Mouse (Mus musculus): Measurements from ENCODE around the gene Psma5.
A peak's percentile ranks its signal among the peaks of the same experiment; 100 is the strongest.

Psma5 gene

GRCm38 (mm10) chr3:108282401-108283240, 25.9 kb downstream of the Psma5 start:
- DNase-seq (ENCODE audit: low read depth, low spot score) = peak; percentile 82

GRCm38 (mm10) chr3:108283241-108283561, 26.5 kb downstream of the Psma5 start:
- no peak for DNase-seq (ENCODE audit: low read depth, low spot score)

GRCm38 (mm10) chr3:108283781-108284601, 27.3 kb downstream of the Psma5 start, which contains the start of gene Sort1:
TSS of gene Sort1 (plus strand) at chr3:108284082.
- DNase-seq (ENCODE audit: low read depth, low spot score) = peak; percentile 96

- DNase-seq (ENCODE audit: low read depth, low spot score) = no peak
Observed at GRCm38 (mm10) chr3:108285078-108285711, 28.5 kb downstream of the Psma5 start.

GRCm38 (mm10) chr3:108286671-108287439, 30.1 kb downstream of the Psma5 start:
- no peak for DNase-seq (ENCODE audit: low read depth, low spot score)

- peak; percentile 61 for DNase-seq (ENCODE audit: low read depth, low spot score)
Observed at GRCm38 (mm10) chr3:108287811-108288805, 31.4 kb downstream of the Psma5 start.

- DNase-seq (ENCODE audit: low read depth, low spot score) = no peak
Observed at GRCm38 (mm10) chr3:108289311-108290130, 32.8 kb downstream of the Psma5 start.

- DNase-seq (ENCODE audit: low read depth, low spot score) = no peak
Observed at GRCm38 (mm10) chr3:108291036-108291799, 34.5 kb downstream of the Psma5 start.

- DNase-seq (ENCODE audit: low read depth, low spot score) = no peak
Observed at GRCm38 (mm10) chr3:108294398-108294797, 37.7 kb downstream of the Psma5 start.

GRCm38 (mm10) chr3:108295379-108296219, 38.9 kb downstream of the Psma5 start:
- DNase-seq (ENCODE audit: low read depth, low spot score) = no peak

- peak; percentile 62 for DNase-seq (ENCODE audit: low read depth, low spot score)
Observed at GRCm38 (mm10) chr3:108296220-108297049, 39.7 kb downstream of the Psma5 start.

GRCm38 (mm10) chr3:108297050-108297419, 40.3 kb downstream of the Psma5 start:
- DNase-seq (ENCODE audit: low read depth, low spot score) = no peak

GRCm38 (mm10) chr3:108297603-108298553, 41.2 kb downstream of the Psma5 start:
- no peak for DNase-seq (ENCODE audit: low read depth, low spot score)

- no peak for DNase-seq (ENCODE audit: low read depth, low spot score)
Observed at GRCm38 (mm10) chr3:108300455-108301030, 43.8 kb downstream of the Psma5 start.

GRCm38 (mm10) chr3:108303683-108304082, 47.0 kb downstream of the Psma5 start:
- DNase-seq (ENCODE audit: low read depth, low spot score) = no peak
